Mouse (Mus musculus) urinary bladder, adult 2 months (tissue): ENCODE results near the gene Wt1. TPM values are rescaled to one million over a fixed set of nuclear protein-coding genes. Genes with fewer than 3 reads are reported as not detected.

ENCODE experiments used
- DNase-seq: peaks from one replicate; pipeline ENCODE4 v3.0.0; 2022; ENCODE audit warnings: low spot score
- polyA plus RNA-seq: library from polyadenylated mRNA; depleted of rRNA; stranded (reverse); fragments of >200 nt; gene quantifications from 2 replicates; pipeline ENCODE4 v1.2.3, GENCODE M21; 2012; rRNA removed

The Wt1 gene
- polyA plus RNA-seq, 1 experiment, result 6.0 TPM

DNA sequence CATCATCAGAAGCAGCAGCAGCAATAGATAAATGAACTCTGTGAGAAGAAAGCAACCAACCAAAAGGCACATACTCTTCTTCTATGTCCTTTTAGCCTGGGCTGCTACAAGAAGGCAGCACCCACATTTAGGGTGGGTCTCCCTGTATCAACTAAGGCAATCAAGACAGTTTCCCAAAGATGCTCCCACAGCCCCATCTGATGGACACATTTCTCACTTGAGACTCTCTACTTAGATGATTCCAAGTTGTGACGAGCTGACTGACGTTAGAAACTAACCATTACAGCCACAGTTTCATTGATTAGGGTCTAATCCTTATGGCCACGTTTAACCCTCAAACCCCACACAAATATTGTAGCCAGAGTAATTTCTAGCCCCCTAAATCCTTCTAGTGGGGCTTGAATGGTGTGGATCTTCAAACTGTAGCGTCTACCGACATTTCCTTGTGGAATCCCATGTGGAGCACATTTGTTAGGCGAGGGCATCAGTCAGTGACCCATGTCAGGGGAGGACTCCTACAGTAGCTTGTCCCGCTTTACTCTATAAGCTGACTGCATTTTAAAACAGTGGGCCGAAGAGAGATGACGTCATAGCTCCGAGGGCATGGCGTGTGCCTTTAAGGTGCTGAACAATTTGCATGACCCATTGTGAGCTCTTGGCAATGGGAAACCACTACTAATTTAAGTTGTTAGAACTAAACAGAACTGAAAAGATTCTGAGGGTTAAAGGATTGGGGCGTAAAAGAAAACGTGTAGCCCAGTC lies 59.6 kb downstream of the Wt1 start:
- no peak for DNase-seq

GRCm38 (mm10) chr2:105186591-105186990 lies 60.3 kb downstream of the Wt1 start:
- no peak for DNase-seq

- no peak for DNase-seq
Measured at GRCm38 (mm10) chr2:105188182-105188581, 61.9 kb downstream of the Wt1 start.

- no peak for DNase-seq
Measured at GRCm38 (mm10) chr2:105189352-105189751, 63.0 kb downstream of the Wt1 start.

- DNase-seq, result no peak
Measured at GRCm38 (mm10) chr2:105200152-105200551, 73.8 kb downstream of the Wt1 start.

DNA sequence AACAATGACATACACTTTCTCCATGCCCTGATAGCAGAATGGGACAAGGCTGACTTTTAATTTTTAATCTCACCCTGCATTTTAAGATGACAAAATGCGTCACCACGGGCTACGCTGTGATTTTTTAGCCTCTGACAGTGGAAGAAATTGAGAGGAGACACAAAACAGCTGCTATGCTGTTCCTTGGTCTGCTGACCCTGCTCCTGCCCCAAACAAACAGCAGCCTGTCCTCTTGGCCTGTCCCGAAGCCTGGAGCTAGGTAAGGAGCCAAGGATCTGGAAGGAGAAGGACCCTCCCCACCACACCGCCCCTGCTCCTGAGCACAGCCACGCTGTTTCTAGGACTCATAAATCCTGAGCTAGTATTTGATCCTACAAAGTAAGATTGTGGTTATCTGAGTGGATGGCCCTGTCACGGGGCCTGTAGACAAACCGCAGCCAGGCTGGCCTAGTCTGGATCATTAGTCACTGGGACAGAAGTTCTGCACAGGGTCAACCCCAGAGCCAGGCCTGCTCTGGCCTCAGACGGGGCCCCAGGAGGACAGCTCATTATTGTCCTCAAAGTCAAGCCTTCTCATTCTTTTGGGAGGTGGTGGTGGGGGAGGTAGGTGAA lies 80.3 kb downstream of the Wt1 start:
- no peak for DNase-seq

GRCm38 (mm10) chr2:105212839-105213238 lies 86.5 kb downstream of the Wt1 start:
- DNase-seq, result no peak

DNA sequence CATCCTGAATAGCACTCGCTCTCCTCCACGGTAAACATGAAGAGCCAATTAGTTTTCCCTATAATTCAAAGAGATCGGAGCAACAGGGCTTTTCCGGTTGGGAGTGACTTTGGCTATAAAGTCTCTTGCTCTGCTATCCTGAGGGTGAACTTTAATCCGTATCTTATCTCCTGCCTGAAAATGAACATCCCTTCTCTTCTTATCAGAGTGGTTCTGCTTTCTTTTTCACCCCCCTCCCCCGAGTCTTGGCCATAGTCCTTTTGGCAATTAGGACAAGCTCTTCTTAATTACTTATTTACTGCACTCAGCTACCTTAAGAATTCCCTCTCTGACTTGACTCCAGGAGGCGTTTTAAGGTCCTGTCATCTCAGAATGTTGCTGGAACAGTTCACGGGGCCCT lies 89.6 kb downstream of the Wt1 start:
- no peak for DNase-seq

- no peak for DNase-seq
Measured at GRCm38 (mm10) chr2:105219229-105219628, 92.9 kb downstream of the Wt1 start.

- no peak for DNase-seq
Measured at GRCm38 (mm10) chr2:105219664-105220063, 93.3 kb downstream of the Wt1 start.

- no peak for DNase-seq
Measured at GRCm38 (mm10) chr2:105220738-105221303, 94.5 kb downstream of the Wt1 start.

Other genes with a start within 250 kb of the Wt1 start
- 148 and 152 TPM in 2 replicates for gene Eif3m, start 109.4 kb upstream of the Wt1 start, polyA plus RNA-seq
- not detected in 2 replicates for gene Gm11060, start 34.5 kb upstream of the Wt1 start, polyA plus RNA-seq
- 0.09 and 0.11 TPM in 2 replicates for gene Them7, start 97.8 kb downstream of the Wt1 start, polyA plus RNA-seq